Mouse (Mus musculus): ENCODE results near the gene Zfp488. TPM values are rescaled to one million over a fixed set of nuclear protein-coding genes. Genes with fewer than 3 reads are reported as not detected.

Gene Zfp488
- polyA plus RNA-seq, 1 experiment from 2014 or later: not detected

- H3K27ac ChIP-seq: no peak overlapping the region
- ATAC-seq (replicated peaks; ENCODE audit: insufficient number of reproducible peaks, insufficient read depth, low FRiP score, low read depth): no peak
- H3K9me3 ChIP-seq (replicated peaks): no peaks in the 10 kb centered on the region
- H3K4me2 ChIP-seq: no peak overlapping the region
- H3K4me1 ChIP-seq (replicated peaks): peaks cover 9% of the 10 kb centered on the region
- H3K4me3 ChIP-seq: no peak overlapping the region
- WGBS: 75% methylated on average over 4 of the region's 4 CpGs
- H3K9ac ChIP-seq: no peak overlapping the region
- H3K27me3 ChIP-seq: no peaks in the 10 kb centered on the region
- H3K36me3 ChIP-seq: no peaks in the 10 kb centered on the region
Observed at GRCm38 (mm10) chr14:33991971-33992370, 13.4 kb upstream of the Zfp488 start.

- no peak for ATAC-seq (replicated peaks; ENCODE audit: insufficient number of reproducible peaks, insufficient read depth, low FRiP score, low read depth)
- no peak overlapping the region for H3K27ac ChIP-seq
- H3K9ac ChIP-seq: no peak overlapping the region
- no peaks in the 10 kb centered on the region for H3K27me3 ChIP-seq
- H3K36me3 ChIP-seq: no peaks in the 10 kb centered on the region
- no peaks in the 10 kb centered on the region for H3K9me3 ChIP-seq (replicated peaks)
- no peak overlapping the region for H3K4me2 ChIP-seq
- no peak overlapping the region for H3K4me3 ChIP-seq
- peaks cover 7% of the 10 kb centered on the region for H3K4me1 ChIP-seq (replicated peaks)
- WGBS: 60% methylated on average over 3 of the region's 3 CpGs
Observed at GRCm38 (mm10) chr14:33989201-33989600, 10.6 kb upstream of the Zfp488 start.

- ATAC-seq (replicated peaks; ENCODE audit: insufficient number of reproducible peaks, insufficient read depth, low FRiP score, low read depth): no peak
- 40% methylated on average over 7 of the region's 7 CpGs for WGBS
- H3K4me2 ChIP-seq: no peak overlapping the region
Observed at GRCm38 (mm10) chr14:33977748-33978147, 816 bp downstream of the Zfp488 start.

GRCm38 (mm10) chr14:33974752-33975151 is 3.8 kb downstream of the Zfp488 start:
- no peak for ATAC-seq (replicated peaks; ENCODE audit: insufficient number of reproducible peaks, insufficient read depth, low FRiP score, low read depth)
- Histone ChIP-seq H3K27me3 (peaks cover 12% of the 10 kb centered on the region; the same call in 1 of the 2 replicates), H3K27ac (no peak overlapping the region), H3K36me3 (no peaks in the 10 kb centered on the region), H3K4me2 (no peak overlapping the region), H3K9ac (no peak overlapping the region), H3K4me1 (replicated peaks) (peaks cover 4% of the 10 kb centered on the region), H3K9me3 (replicated peaks) (no peaks in the 10 kb centered on the region), H3K4me3 (no peak overlapping the region)
- WGBS: 68% methylated on average over 5 of the region's 5 CpGs

More at GRCm38 (mm10) chr14:33977748-33978147, 816 bp downstream of the Zfp488 start:
- H3K9me3 ChIP-seq (replicated peaks): no peaks in the 10 kb centered on the region
- H3K36me3 ChIP-seq: no peaks in the 10 kb centered on the region
- H3K27me3 ChIP-seq: peaks cover 12% of the 10 kb centered on the region; the same call in 1 of the 2 replicates
- H3K4me1 ChIP-seq (replicated peaks): peaks cover 4% of the 10 kb centered on the region
- H3K9ac ChIP-seq: no peak overlapping the region
- no peak overlapping the region for H3K4me3 ChIP-seq
- H3K27ac ChIP-seq: no peak overlapping the region

GRCm38 (mm10) chr14:33972679-33973078 is 5.9 kb downstream of the Zfp488 start:
- Histone ChIP-seq H3K4me2 (no peak overlapping the region), H3K4me3 (no peak overlapping the region), H3K36me3 (no peaks in the 10 kb centered on the region), H3K9me3 (replicated peaks) (no peaks in the 10 kb centered on the region), H3K4me1 (replicated peaks) (no peaks in the 10 kb centered on the region), H3K27me3 (no peaks in the 10 kb centered on the region), H3K27ac (no peak overlapping the region), H3K9ac (no peak overlapping the region)
- ATAC-seq (replicated peaks; ENCODE audit: insufficient number of reproducible peaks, insufficient read depth, low FRiP score, low read depth): no peak
- 46% methylated on average over 7 of the region's 7 CpGs for WGBS

- Histone ChIP-seq H3K9ac (no peak overlapping the region), H3K27ac (no peak overlapping the region), H3K4me1 (replicated peaks) (no peaks in the 10 kb centered on the region), H3K4me2 (no peak overlapping the region), H3K4me3 (no peak overlapping the region), H3K27me3 (no peaks in the 10 kb centered on the region), H3K9me3 (replicated peaks) (no peaks in the 10 kb centered on the region), H3K36me3 (no peaks in the 10 kb centered on the region)
- no peak for ATAC-seq (replicated peaks; ENCODE audit: insufficient number of reproducible peaks, insufficient read depth, low FRiP score, low read depth)
- WGBS: 64% methylated on average over 7 of the region's 7 CpGs
Observed at GRCm38 (mm10) chr14:33965675-33966074, 12.9 kb downstream of the Zfp488 start.

- 7% methylated on average over 9 of the region's 9 CpGs for WGBS
- no peak overlapping the region for H3K27ac ChIP-seq
- peaks cover 10% of the 10 kb centered on the region for H3K4me1 ChIP-seq (replicated peaks)
- no peaks in the 10 kb centered on the region for H3K36me3 ChIP-seq
- H3K27me3 ChIP-seq: no peaks in the 10 kb centered on the region; the same call in 1 of the 2 replicates
- H3K9ac ChIP-seq: no peak overlapping the region
- no peaks in the 10 kb centered on the region for H3K9me3 ChIP-seq (replicated peaks)
- ATAC-seq (replicated peaks; ENCODE audit: insufficient number of reproducible peaks, insufficient read depth, low FRiP score, low read depth): no peak
- H3K4me3 ChIP-seq: no peak overlapping the region
- no peak overlapping the region for H3K4me2 ChIP-seq
Observed at GRCm38 (mm10) chr14:33959341-33959740, 19.2 kb downstream of the Zfp488 start.

GRCm38 (mm10) chr14:33958841-33959240 is 19.7 kb downstream of the Zfp488 start:
- H3K9me3 ChIP-seq (replicated peaks): no peaks in the 10 kb centered on the region
- WGBS: 8% methylated on average over 3 of the region's 3 CpGs
- ATAC-seq (replicated peaks; ENCODE audit: insufficient number of reproducible peaks, insufficient read depth, low FRiP score, low read depth): no peak

GRCm38 (mm10) chr14:33958186-33958585 is 20.4 kb downstream of the Zfp488 start:
- Histone ChIP-seq H3K27ac (no peak overlapping the region), H3K4me2 (no peak overlapping the region), H3K27me3 (no peaks in the 10 kb centered on the region; the same call in 1 of the 2 replicates), H3K9ac (no peak overlapping the region), H3K9me3 (replicated peaks) (no peaks in the 10 kb centered on the region), H3K36me3 (no peaks in the 10 kb centered on the region), H3K4me1 (replicated peaks) (peaks cover 10% of the 10 kb centered on the region), H3K4me3 (no peak overlapping the region)
- ATAC-seq (replicated peaks; ENCODE audit: insufficient number of reproducible peaks, insufficient read depth, low FRiP score, low read depth): no peak
- WGBS: 56% methylated on average over 4 of the region's 4 CpGs

More at GRCm38 (mm10) chr14:33958841-33959240, 19.7 kb downstream of the Zfp488 start:
- Histone ChIP-seq H3K27ac (no peak overlapping the region), H3K9ac (no peak overlapping the region), H3K36me3 (no peaks in the 10 kb centered on the region), H3K4me3 (no peak overlapping the region), H3K4me2 (no peak overlapping the region), H3K27me3 (no peaks in the 10 kb centered on the region; the same call in 1 of the 2 replicates), H3K4me1 (replicated peaks) (peaks cover 10% of the 10 kb centered on the region)

GRCm38 (mm10) chr14:33956055-33956454 is 22.5 kb downstream of the Zfp488 start:
- no peak for ATAC-seq (replicated peaks; ENCODE audit: insufficient number of reproducible peaks, insufficient read depth, low FRiP score, low read depth)
- Histone ChIP-seq H3K36me3 (no peaks in the 10 kb centered on the region), H3K4me3 (no peak overlapping the region), H3K4me2 (no peak overlapping the region), H3K4me1 (replicated peaks) (peaks cover 10% of the 10 kb centered on the region), H3K27me3 (no peaks in the 10 kb centered on the region; the same call in 1 of the 2 replicates), H3K27ac (no peak overlapping the region), H3K9me3 (replicated peaks) (no peaks in the 10 kb centered on the region), H3K9ac (no peak overlapping the region)
- 70% methylated on average over 13 of the region's 13 CpGs for whole genome bisulfite sequencing

- Histone ChIP-seq H3K36me3 (no peaks in the 10 kb centered on the region), H3K9me3 (replicated peaks) (no peaks in the 10 kb centered on the region), H3K9ac (no peak within 1 kb of the TSS), H3K4me1 (replicated peaks) (peaks cover 5% of the 10 kb centered on the region), H3K4me3 (no peak within 1 kb of the TSS), H3K27me3 (no peaks in the 10 kb centered on the region; the same call in 1 of the 2 replicates), H3K4me2 (no peak within 1 kb of the TSS), H3K27ac (no peak within 1 kb of the TSS)
- no peak for ATAC-seq (replicated peaks; ENCODE audit: insufficient number of reproducible peaks, insufficient read depth, low FRiP score, low read depth)
- WGBS: 81% methylated on average over 5 of the region's 5 CpGs
Observed at GRCm38 (mm10) chr14:33953761-33954160, 24.8 kb downstream of the Zfp488 start, which contains the start of gene Rbp3. TSS of gene Rbp3 (plus strand) at chr14:33954003.

- no peak overlapping the region for H3K4me3 ChIP-seq
- H3K27me3 ChIP-seq: no peaks in the 10 kb centered on the region; the same call in 1 of the 2 replicates
- 54% methylated on average over 6 of the region's 6 CpGs for WGBS
- no peak overlapping the region for H3K27ac ChIP-seq
- H3K4me2 ChIP-seq: no peak overlapping the region
- no peaks in the 10 kb centered on the region for H3K4me1 ChIP-seq (replicated peaks)
- no peaks in the 10 kb centered on the region for H3K36me3 ChIP-seq
- H3K9me3 ChIP-seq (replicated peaks): no peaks in the 10 kb centered on the region
- H3K9ac ChIP-seq: no peak overlapping the region
- no peak for ATAC-seq (replicated peaks; ENCODE audit: insufficient number of reproducible peaks, insufficient read depth, low FRiP score, low read depth)
Observed at GRCm38 (mm10) chr14:33952233-33952981, 26.2 kb downstream of the Zfp488 start.

All from heart, embryonic 15.5 days (tissue).